Mouse (Mus musculus) B cell, adult 62 days (primary cell): ENCODE data around the gene Glb1l. TPM values are rescaled to one million over a fixed set of nuclear protein-coding genes. Genes with fewer than 3 reads are reported as not detected.

ENCODE experiments used
- total RNA-seq: library from RNA; stranded (reverse); gene quantifications from 4 replicates; pipeline ENCODE4 v1.2.4, GENCODE M21; 2023

Gene Glb1l
- total RNA-seq, result 16.0 to 21.1 TPM (median 17.4 TPM) in 4 replicates

DNA sequence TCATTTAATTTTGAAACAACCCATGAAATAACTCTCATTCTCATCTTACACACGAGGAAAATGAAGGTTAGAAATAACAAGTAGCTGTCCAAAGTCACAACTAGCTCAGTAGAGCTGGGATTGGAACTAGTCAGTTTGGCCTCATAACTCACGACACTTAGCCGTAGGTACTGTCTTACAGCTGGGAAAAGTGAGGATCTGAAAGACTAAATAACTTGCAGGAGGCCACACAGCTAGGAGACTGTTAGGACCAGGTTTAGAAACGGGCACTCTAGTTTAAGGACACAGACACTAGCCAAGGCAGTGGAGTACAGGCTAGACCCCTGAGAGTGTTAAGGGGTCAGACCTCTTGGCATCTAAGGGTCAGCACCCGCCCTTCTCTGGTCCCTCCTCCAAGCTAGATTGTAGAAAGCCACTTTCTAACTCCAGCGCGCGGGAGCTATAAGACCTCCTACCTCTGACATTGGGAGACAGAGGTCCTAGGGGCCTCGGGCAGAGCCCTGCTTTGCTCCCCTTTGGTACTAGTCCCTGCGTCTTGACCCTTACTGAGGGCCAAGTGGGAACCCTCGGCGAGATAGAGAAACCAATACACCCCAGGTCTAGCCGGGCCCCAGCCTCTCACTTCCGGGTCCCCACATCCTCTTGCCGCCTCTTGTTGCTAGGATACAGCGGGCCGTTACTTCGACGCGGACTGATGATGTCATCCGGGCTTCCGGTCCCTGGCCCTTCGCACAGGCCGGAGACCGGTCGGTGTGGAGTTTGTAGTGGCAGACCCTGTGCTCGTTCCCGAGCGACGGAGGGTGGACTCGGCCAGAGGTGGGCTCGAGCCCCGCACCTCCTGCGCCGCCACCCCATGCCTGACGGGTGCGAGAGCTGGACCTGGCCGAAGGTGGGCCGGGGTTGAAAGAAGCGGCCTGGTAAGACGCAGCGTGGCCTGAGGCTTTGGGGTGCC lies at the start of gene Glb1l, which contains the start of gene Stk16:
Glb1l (minus strand) TSS at position 678 of the 952 bp plus-strand sequence.
Stk16 (plus strand) TSS at position 703 of the 952 bp plus-strand sequence.

DNA sequence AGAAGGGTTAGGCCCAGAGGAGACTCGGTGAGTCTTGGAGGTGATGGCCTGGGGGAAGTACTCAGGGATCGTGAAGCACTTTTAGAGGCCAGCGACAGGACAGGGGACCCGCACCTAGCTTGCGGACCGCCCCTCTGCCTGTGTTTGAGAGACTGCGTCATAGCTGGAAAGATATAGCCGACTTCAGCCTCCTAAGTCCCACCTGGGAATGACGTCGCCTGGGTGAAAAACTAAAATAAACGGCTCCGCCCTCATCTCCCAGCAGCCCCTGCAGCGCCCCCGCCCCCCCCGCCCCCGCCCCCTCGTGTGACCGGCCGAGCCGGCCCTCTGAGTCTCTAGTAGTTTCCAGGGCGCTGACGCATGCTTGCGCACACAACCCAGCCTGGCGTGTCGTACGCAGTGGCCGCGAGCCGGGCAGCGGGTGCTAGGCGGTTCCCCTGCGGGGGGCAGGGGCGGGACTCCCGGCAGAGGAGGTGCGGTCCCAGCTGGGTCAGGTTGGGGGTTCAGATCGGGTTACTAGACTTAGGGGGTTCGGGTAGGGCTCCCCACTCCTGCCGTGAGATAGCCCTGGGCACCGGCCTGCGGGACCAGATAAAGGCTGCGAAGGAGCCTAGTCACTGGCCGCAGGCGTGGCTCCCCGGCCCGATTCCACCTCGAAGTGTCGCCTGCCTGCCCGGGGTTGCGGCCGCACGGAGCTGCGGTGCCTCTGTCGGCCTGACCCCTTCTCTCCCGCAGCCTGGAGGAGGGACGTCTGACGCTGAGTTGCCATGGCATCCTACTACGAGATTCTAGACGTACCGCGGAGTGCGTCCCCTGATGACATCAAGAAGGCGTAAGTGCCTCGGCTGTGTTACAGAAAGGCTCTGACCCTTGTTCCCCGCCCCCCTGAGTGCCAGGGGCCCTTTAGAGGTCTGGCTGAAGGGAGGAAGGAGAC lies 25.8 kb upstream of the Glb1l start, which contains the start of gene Dnajb2:
Dnajb2 (plus strand) TSS at position 290 of the 934 bp plus-strand sequence.

DNA sequence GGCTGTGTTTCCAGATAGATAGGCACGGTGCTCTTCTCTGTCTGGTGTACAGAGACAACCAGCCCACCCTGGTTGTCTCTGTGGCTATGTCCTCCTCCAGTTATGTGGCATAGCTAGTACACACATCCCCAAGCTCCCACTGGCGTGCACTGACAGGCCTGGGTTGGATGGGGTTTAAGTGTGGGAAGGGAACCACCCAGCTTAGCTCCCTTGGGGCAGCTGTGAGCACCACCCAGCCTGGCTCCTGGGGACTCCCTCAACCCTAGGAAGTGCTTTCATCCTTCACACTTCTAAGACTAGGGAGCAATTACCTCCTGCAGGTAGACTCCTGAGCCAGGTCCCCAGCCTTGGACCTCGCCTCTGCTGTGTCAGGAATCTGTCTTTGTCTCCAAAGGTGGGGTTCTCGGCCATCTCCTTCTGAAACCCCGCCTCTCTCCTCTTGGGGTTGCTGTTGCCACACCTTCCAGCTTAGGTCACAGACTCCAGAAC lies 21.1 kb upstream of the Glb1l start, which contains the start of gene A630095N17Rik:
A630095N17Rik (minus strand) TSS at position 439 of the 489 bp plus-strand sequence.

DNA sequence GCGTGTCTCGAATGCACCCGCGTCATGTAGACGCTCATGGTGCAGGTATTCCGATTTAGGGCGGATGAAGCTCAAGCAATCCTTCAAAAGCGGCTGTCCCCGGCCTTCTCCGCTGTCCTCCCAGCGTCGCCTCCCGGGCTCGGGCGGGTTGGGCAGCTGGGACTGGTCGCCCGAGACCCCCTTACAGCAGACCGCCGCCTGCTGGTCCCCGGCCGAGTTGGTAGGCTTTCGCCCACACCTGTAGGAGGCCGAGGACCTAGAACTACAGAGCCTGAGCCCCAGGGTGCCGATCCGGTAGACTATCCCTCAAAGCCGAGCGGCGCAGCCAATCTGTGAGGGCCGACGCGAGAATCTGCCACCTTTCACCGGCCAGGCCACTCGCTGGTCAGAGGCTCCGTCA lies 8.9 kb upstream of the Glb1l start, which contains the start of gene Tuba4a:
Tuba4a (minus strand) TSS at position 335 of the 400 bp plus-strand sequence.

DNA sequence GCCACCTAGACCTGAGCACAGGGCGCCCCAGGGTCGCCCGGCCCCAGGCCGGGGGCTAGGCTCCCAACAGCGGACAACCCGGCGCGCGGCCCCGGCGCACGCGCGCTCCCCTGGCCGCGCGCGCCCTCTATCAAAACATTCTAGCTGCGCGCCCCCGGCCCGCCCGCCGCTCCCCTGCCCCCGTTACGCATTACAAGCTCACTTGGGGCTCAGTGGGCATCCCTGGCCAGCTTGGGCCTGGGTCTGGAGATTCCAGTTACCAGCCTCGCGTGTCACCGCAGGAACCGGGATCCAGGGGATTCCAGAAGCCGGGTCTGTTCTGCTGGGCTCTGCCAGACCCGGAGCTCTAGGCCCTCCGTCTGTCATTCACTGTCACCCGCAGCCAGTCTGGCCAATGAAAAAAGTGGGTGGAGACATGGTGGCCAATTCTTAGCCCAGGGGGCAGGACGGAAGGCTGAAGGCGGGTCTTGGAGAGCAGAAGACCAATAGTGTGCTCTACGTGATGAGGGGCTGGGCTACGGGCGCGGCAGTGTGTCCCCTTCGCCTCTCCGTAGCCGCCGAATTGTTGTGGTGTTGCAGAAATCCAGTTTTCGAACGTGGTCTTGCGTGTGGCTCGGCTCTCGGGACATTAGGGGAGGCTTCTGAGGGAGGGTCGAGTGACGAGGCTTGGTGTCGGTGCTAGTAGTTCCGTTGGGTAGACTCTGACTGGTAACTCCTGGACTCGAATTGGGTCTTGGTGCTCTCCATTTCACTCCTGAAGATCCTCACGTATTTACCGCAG lies 18.8 kb downstream of the Glb1l start, which contains the start of the genes Ankzf1 and Atg9a:
Ankzf1 (plus strand) TSS at position 530 of the 781 bp plus-strand sequence.
Atg9a (minus strand) TSS at position 575 of the 781 bp plus-strand sequence.

DNA sequence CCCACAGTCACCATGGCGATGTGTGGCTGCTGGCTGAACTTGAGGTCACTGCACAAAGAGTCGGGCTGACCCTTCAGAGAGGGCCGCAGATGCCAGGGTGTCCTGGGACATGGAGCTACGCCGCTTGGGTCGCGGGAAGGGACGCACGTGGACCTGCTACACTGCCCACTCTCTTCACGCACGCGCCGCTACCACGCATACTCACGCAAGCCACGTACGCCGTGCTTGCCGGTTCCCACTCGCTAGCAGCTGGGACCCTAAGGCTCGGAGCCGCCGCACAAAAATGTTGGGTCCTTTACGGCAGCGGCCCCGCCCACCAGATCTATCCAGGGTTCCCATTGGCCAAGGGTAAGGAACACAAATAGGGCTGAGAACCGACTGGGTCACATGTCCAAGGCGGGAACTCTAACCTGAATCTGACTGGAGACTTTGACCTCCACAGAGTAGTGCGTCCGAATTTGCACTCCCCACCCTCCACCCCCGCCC lies 30.5 kb downstream of the Glb1l start, which contains the start of gene Abcb6:
Abcb6 (minus strand) TSS at position 288 of the 486 bp plus-strand sequence.

DNA sequence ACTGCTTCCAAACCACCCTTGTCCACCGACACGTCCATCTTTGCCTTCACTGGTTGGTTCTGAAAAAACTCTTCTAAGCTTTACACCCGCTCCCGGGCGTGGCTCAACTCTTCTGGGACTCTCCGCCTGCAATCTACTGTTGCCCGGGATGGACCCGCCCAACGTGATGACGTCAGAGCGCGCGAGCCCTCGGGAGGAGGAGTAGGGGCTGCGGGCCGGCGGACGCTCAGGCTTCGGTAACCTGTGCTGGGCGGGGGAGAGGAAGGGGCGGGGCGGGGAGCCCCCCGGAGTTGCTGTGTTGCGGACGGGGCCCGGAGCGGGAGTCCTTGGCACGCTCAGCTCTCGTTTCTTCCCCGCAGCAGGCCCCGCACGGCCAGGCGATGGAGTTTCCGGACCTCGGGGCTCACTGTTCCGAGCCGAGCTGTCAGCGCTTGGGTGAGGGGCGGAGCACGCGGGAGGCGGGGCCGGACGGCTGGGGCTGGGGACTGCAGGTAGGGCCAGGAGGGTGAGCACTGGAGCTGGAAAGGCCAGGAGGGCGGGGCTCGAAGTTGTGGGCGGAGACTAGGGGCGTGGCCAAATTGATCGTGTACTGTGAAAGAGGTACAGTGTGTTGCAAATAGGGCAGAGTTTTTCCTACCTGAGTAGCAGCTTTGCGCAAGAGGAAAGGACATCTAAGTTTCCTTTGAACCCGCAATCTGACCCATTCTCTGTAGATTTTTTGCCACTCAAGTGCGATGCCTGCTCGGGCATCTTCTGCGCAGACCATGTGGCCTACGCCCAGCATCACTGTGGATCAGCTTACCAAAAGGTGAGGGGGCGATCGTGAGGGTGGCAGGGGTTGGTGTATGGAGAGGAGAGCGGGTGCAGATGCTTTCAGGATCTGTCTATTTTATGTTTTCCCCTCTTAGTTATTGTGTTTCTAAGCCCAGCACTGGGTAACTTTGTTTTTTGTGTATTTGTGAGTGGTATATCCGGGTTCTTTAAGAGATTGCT lies 41.8 kb downstream of the Glb1l start, which contains the start of gene Zfand2b:
Zfand2b (plus strand) TSS at position 175 of the 993 bp plus-strand sequence.

Other genes with a start within 250 kb of the Glb1l start
- gene Nhej1, start 85.6 kb downstream of the Glb1l start, total RNA-seq, result 3.1 to 6.8 TPM (median 4.8 TPM) in 4 replicates
- gene Slc23a3, start 76.9 kb downstream of the Glb1l start, total RNA-seq, result 0.85 to 2.7 TPM (median 1.2 TPM) in 4 replicates
- 107 to 110 TPM (median 109 TPM) in 4 replicates for gene Cnppd1, start 68.1 kb downstream of the Glb1l start, total RNA-seq
- 71.5 to 78.8 TPM (median 75.5 TPM) in 4 replicates for gene Retreg2, start 68.0 kb downstream of the Glb1l start, total RNA-seq
- gene Zfand2b, start 42.2 kb downstream of the Glb1l start, total RNA-seq, result 37.1 to 48.7 TPM (median 44.9 TPM) in 4 replicates
- 2.5 to 4.2 TPM (median 3.0 TPM) in 4 replicates for gene Abcb6, start 30.4 kb downstream of the Glb1l start, total RNA-seq
- gene Ankzf1, start 18.7 kb downstream of the Glb1l start, total RNA-seq, result 26.6 to 34.8 TPM (median 29.9 TPM) in 4 replicates
- gene Atg9a, start 18.6 kb downstream of the Glb1l start, total RNA-seq, result 33.7 to 38.7 TPM (median 34.2 TPM) in 4 replicates
- 76.3 to 89.8 TPM (median 88.1 TPM) in 4 replicates for gene Stk16, start within 50 bp of the Glb1l start, total RNA-seq
- 203 to 235 TPM (median 208 TPM) in 4 replicates for gene Tuba4a, start 9.1 kb upstream of the Glb1l start, total RNA-seq
- not detected in 4 replicates for gene A630095N17Rik, start 21.3 kb upstream of the Glb1l start, total RNA-seq
- 82.6 to 94.0 TPM (median 85.3 TPM) in 4 replicates for gene Dnajb2, start 25.6 kb upstream of the Glb1l start, total RNA-seq
- gene Ptprn, start 53.7 kb upstream of the Glb1l start, total RNA-seq, result not detected in 4 replicates
- gene Resp18, start 67.6 kb upstream of the Glb1l start, total RNA-seq, result not detected in 4 replicates
- gene Dnpep, start 107.2 kb upstream of the Glb1l start, total RNA-seq, result 48.7 to 54.7 TPM (median 50.8 TPM) in 4 replicates
- gene Des, start 149.5 kb upstream of the Glb1l start, total RNA-seq, result not detected in 4 replicates
- gene Speg, start 164.5 kb upstream of the Glb1l start, total RNA-seq, result not detected in 4 replicates
- 49.9 to 75.1 TPM (median 61.8 TPM) in 4 replicates for gene Gmppa, start 225.1 kb upstream of the Glb1l start, total RNA-seq
- not detected in 4 replicates for gene Asic4, start 239.6 kb upstream of the Glb1l start, total RNA-seq